Mouse (Mus musculus): ENCODE measurements around the gene Plppr5. TPM values are rescaled to one million over a fixed set of nuclear protein-coding genes. Genes with fewer than 3 reads are reported as not detected.

Gene Plppr5
- polyA plus RNA-seq, 1 experiment from 2014 or later, result 0.85 TPM

- H3K4me2 ChIP-seq (ENCODE audit: low read depth, low read length), result no peak overlapping the region
- no peak overlapping the region for H3K9ac ChIP-seq (ENCODE audit: low read depth, low read length)
- DNase-seq (ENCODE audit: low spot score) (no peak), ATAC-seq (ENCODE audit: low read depth) (no peak)
- H3K36me3 ChIP-seq (ENCODE audit: control insufficient read depth, insufficient read depth, low read length), result no peaks in the 10 kb centered on the region
- H3K4me3 ChIP-seq (ENCODE audit: low read depth, low read length), result no peak overlapping the region
- no peaks in the 10 kb centered on the region for H3K27me3 ChIP-seq (replicated peaks; ENCODE audit: control insufficient read depth, insufficient read depth, low read length)
- H3K9me3 ChIP-seq (ENCODE audit: control insufficient read depth, low read length), result no peaks in the 10 kb centered on the region
- no peaks in the 10 kb centered on the region for H3K4me1 ChIP-seq (ENCODE audit: control insufficient read depth, insufficient read depth, low read length)
- no peak overlapping the region for H3K27ac ChIP-seq (replicated peaks; ENCODE audit: low read depth, low read length)
- WGBS, result 65% methylated on average over 1 of the region's 1 CpGs
These were observed 89.7 kb downstream of the Plppr5 start for GRCm38 (mm10) chr3:117664316-117664715.

DNA sequence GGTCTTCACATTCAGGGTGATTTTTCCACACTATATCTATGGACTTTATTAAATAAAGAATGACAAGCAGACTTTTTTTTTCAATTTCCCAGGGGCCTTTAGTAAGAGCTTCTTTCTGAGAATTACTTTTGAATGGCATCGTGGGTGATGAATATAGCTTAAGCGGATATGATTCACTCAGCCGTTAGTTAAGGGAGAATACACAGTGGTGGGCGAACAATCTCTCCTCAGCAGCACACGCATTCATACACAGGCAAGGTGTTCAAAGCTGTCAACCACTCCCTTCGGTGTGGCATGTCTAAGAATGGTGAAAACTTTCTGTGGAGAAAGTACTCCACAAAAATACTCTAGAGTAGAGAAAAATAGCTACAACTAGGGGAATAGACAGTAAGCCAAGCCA, 104.6 kb downstream of the Plppr5 start:
- Histone ChIP-seq H3K9me3 (ENCODE audit: control insufficient read depth, low read length) (no peaks in the 10 kb centered on the region), H3K4me3 (ENCODE audit: low read depth, low read length) (no peak overlapping the region), H3K4me2 (ENCODE audit: low read depth, low read length) (no peak overlapping the region), H3K27me3 (replicated peaks; ENCODE audit: control insufficient read depth, insufficient read depth, low read length) (no peaks in the 10 kb centered on the region), H3K27ac (replicated peaks; ENCODE audit: low read depth, low read length) (no peak overlapping the region), H3K4me1 (ENCODE audit: control insufficient read depth, insufficient read depth, low read length) (no peaks in the 10 kb centered on the region), H3K9ac (ENCODE audit: low read depth, low read length) (no peak overlapping the region), H3K36me3 (ENCODE audit: control insufficient read depth, insufficient read depth, low read length) (no peaks in the 10 kb centered on the region)
- ATAC-seq (ENCODE audit: low read depth) (no peak), DNase-seq (ENCODE audit: low spot score) (no peak)
- 89% methylated on average over 6 of the region's 6 CpGs for WGBS

DNA sequence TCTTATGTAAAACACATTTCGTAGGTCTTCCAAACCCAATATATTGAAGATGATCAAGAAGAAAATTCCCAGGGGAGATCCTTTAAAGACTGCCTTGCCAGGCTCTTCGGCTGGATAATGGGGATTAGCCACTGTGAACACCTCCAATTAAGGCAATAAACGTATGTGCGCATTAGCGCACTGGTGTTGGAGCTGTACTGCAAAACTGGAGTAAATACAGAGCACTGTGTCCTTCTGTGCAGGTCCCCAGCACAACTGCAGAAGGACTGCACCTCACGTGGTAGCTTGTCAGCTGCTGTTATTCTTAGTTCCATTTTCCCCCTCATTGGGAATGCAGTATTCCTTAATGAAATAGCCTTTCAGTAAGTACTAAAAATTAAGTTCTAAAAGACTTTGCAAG, 110.0 kb downstream of the Plppr5 start:
- 75% methylated on average over 6 of the region's 6 CpGs for WGBS
- H3K9me3 ChIP-seq (ENCODE audit: control insufficient read depth, low read length), result no peaks in the 10 kb centered on the region
- H3K9ac ChIP-seq (ENCODE audit: low read depth, low read length), result no peak overlapping the region
- ATAC-seq (ENCODE audit: low read depth) (no peak), DNase-seq (ENCODE audit: low spot score) (no peak)
- H3K27ac ChIP-seq (replicated peaks; ENCODE audit: low read depth, low read length), result no peak overlapping the region
- no peaks in the 10 kb centered on the region for H3K4me1 ChIP-seq (ENCODE audit: control insufficient read depth, insufficient read depth, low read length)
- no peak overlapping the region for H3K4me3 ChIP-seq (ENCODE audit: low read depth, low read length)
- H3K27me3 ChIP-seq (replicated peaks; ENCODE audit: control insufficient read depth, insufficient read depth, low read length), result no peaks in the 10 kb centered on the region
- no peak overlapping the region for H3K4me2 ChIP-seq (ENCODE audit: low read depth, low read length)
- H3K36me3 ChIP-seq (ENCODE audit: control insufficient read depth, insufficient read depth, low read length), result no peaks in the 10 kb centered on the region

- H3K9me3 ChIP-seq (ENCODE audit: control insufficient read depth, low read length), result no peaks in the 10 kb centered on the region
- H3K27me3 ChIP-seq (replicated peaks; ENCODE audit: control insufficient read depth, insufficient read depth, low read length), result no peaks in the 10 kb centered on the region
- H3K9ac ChIP-seq (ENCODE audit: low read depth, low read length), result no peak overlapping the region
- DNase-seq (ENCODE audit: low spot score) (no peak), ATAC-seq (ENCODE audit: low read depth) (no peak)
- no peaks in the 10 kb centered on the region for H3K4me1 ChIP-seq (ENCODE audit: control insufficient read depth, insufficient read depth, low read length)
- H3K27ac ChIP-seq (replicated peaks; ENCODE audit: low read depth, low read length), result no peak overlapping the region
- no peaks in the 10 kb centered on the region for H3K36me3 ChIP-seq (ENCODE audit: control insufficient read depth, insufficient read depth, low read length)
- WGBS, result 85% methylated on average over 3 of the region's 3 CpGs
- no peak overlapping the region for H3K4me2 ChIP-seq (ENCODE audit: low read depth, low read length)
- no peak overlapping the region for H3K4me3 ChIP-seq (ENCODE audit: low read depth, low read length)
These were observed 111.4 kb downstream of the Plppr5 start for GRCm38 (mm10) chr3:117686036-117686435.

DNA sequence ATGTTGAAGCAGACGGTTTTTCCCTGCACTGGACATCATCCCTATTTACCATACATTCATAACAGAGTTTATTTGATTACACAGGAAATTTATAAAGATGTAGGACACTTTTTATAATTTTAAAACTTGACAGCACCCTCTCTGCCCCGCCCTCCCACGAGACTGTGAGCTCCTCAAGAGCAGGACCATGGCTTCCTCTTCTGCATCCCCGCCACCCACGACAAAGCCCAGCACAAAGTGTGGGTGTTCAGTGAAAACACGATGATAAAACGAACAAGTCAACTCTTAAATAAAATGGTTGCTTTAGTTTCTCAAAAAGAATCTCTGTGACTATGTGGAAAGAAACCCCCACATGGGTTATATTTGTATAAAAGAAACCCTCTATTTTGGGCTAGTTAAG, 112.0 kb downstream of the Plppr5 start:
- H3K9me3 ChIP-seq (ENCODE audit: control insufficient read depth, low read length), result no peaks in the 10 kb centered on the region
- H3K36me3 ChIP-seq (ENCODE audit: control insufficient read depth, insufficient read depth, low read length), result no peaks in the 10 kb centered on the region
- H3K4me3 ChIP-seq (ENCODE audit: low read depth, low read length), result no peak overlapping the region
- H3K9ac ChIP-seq (ENCODE audit: low read depth, low read length), result no peak overlapping the region
- ATAC-seq (ENCODE audit: low read depth), result no peak
- no peaks in the 10 kb centered on the region for H3K4me1 ChIP-seq (ENCODE audit: control insufficient read depth, insufficient read depth, low read length)
- 83% methylated on average over 7 of the region's 7 CpGs for WGBS
- H3K27me3 ChIP-seq (replicated peaks; ENCODE audit: control insufficient read depth, insufficient read depth, low read length), result no peaks in the 10 kb centered on the region
- H3K4me2 ChIP-seq (ENCODE audit: low read depth, low read length), result no peak overlapping the region
- no peak overlapping the region for H3K27ac ChIP-seq (replicated peaks; ENCODE audit: low read depth, low read length)
- no peak for DNase-seq (ENCODE audit: low spot score)

- DNase-seq (ENCODE audit: low spot score), result no peak
- Histone ChIP-seq H3K4me3 (ENCODE audit: low read depth, low read length) (no peak overlapping the region), H3K9ac (ENCODE audit: low read depth, low read length) (no peak overlapping the region), H3K27ac (replicated peaks; ENCODE audit: low read depth, low read length) (no peak overlapping the region), H3K4me1 (ENCODE audit: control insufficient read depth, insufficient read depth, low read length) (no peaks in the 10 kb centered on the region), H3K27me3 (replicated peaks; ENCODE audit: control insufficient read depth, insufficient read depth, low read length) (no peaks in the 10 kb centered on the region), H3K4me2 (ENCODE audit: low read depth, low read length) (no peak overlapping the region), H3K36me3 (ENCODE audit: control insufficient read depth, insufficient read depth, low read length) (no peaks in the 10 kb centered on the region), H3K9me3 (ENCODE audit: control insufficient read depth, low read length) (no peaks in the 10 kb centered on the region)
- no peak for ATAC-seq (ENCODE audit: low read depth)
- 67% methylated on average over 1 of the region's 1 CpGs for WGBS
These were observed 120.1 kb downstream of the Plppr5 start for GRCm38 (mm10) chr3:117694736-117695135.

DNA sequence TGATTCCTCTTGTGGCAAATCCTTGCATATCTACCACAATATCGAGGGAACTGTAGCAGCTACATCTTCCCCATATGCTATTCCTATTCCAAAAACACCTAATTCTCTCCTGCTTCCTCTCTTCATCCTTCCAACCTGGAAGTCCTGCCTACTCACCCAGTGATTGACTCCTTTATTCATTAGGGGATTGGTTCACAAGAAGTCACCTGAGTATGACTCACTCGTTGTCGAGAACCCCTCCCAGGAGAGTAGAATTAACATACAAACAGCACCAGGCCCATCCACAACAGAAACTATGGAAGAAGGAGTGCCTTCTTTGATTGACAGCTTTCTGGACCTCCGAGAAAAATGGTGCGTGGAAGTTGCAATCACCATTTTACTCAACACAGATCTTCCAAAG, 121.7 kb downstream of the Plppr5 start:
- Histone ChIP-seq H3K4me2 (ENCODE audit: low read depth, low read length) (no peak overlapping the region), H3K9me3 (ENCODE audit: control insufficient read depth, low read length) (no peaks in the 10 kb centered on the region), H3K9ac (ENCODE audit: low read depth, low read length) (no peak overlapping the region), H3K36me3 (ENCODE audit: control insufficient read depth, insufficient read depth, low read length) (no peaks in the 10 kb centered on the region), H3K27me3 (replicated peaks; ENCODE audit: control insufficient read depth, insufficient read depth, low read length) (no peaks in the 10 kb centered on the region), H3K4me3 (ENCODE audit: low read depth, low read length) (no peak overlapping the region), H3K27ac (replicated peaks; ENCODE audit: low read depth, low read length) (no peak overlapping the region), H3K4me1 (ENCODE audit: control insufficient read depth, insufficient read depth, low read length) (no peaks in the 10 kb centered on the region)
- WGBS, result 83% methylated on average over 5 of the region's 5 CpGs
- ATAC-seq (ENCODE audit: low read depth) (no peak), DNase-seq (ENCODE audit: low spot score) (no peak)

GRCm38 (mm10) chr3:117708788-117709187, 134.2 kb downstream of the Plppr5 start:
- Histone ChIP-seq H3K4me1 (ENCODE audit: control insufficient read depth, insufficient read depth, low read length) (no peaks in the 10 kb centered on the region), H3K4me3 (ENCODE audit: low read depth, low read length) (no peak overlapping the region), H3K27me3 (replicated peaks; ENCODE audit: control insufficient read depth, insufficient read depth, low read length) (no peaks in the 10 kb centered on the region), H3K27ac (replicated peaks; ENCODE audit: low read depth, low read length) (no peak overlapping the region), H3K9ac (ENCODE audit: low read depth, low read length) (no peak overlapping the region), H3K4me2 (ENCODE audit: low read depth, low read length) (no peak overlapping the region), H3K9me3 (ENCODE audit: control insufficient read depth, low read length) (no peaks in the 10 kb centered on the region), H3K36me3 (ENCODE audit: control insufficient read depth, insufficient read depth, low read length) (no peaks in the 10 kb centered on the region)
- ATAC-seq (ENCODE audit: low read depth), result no peak
- no peak for DNase-seq (ENCODE audit: low spot score)

- H3K4me1 ChIP-seq (ENCODE audit: control insufficient read depth, insufficient read depth, low read length), result no peaks in the 10 kb centered on the region
- no peak overlapping the region for H3K4me2 ChIP-seq (ENCODE audit: low read depth, low read length)
- H3K27ac ChIP-seq (replicated peaks; ENCODE audit: low read depth, low read length), result no peak overlapping the region
- no peak overlapping the region for H3K4me3 ChIP-seq (ENCODE audit: low read depth, low read length)
- DNase-seq (ENCODE audit: low spot score) (no peak), ATAC-seq (ENCODE audit: low read depth) (no peak)
- no peaks in the 10 kb centered on the region for H3K9me3 ChIP-seq (ENCODE audit: control insufficient read depth, low read length)
- no peaks in the 10 kb centered on the region for H3K27me3 ChIP-seq (replicated peaks; ENCODE audit: control insufficient read depth, insufficient read depth, low read length)
- no peaks in the 10 kb centered on the region for H3K36me3 ChIP-seq (ENCODE audit: control insufficient read depth, insufficient read depth, low read length)
- no peak overlapping the region for H3K9ac ChIP-seq (ENCODE audit: low read depth, low read length)
- 79% methylated on average over 3 of the region's 3 CpGs for WGBS
These were observed 142.1 kb downstream of the Plppr5 start for GRCm38 (mm10) chr3:117716534-117717280.

Data from embryonic facial prominence, embryonic 14.5 days (tissue).